Mouse (Mus musculus) liver, embryonic 14.5 days (tissue): Measurements from ENCODE around the gene Pex5.

Source experiments
- CTCF ChIP-seq: IDR thresholded peaks from 2 replicates; pipeline ENCODE4 v1.5.1; 2016; ENCODE audit warnings: antibody characterized with exemption, low read depth, control low read depth
- EP300 ChIP-seq: IDR thresholded peaks from 2 replicates; pipeline ENCODE4 v1.6.1; 2016; ENCODE audit warnings: antibody characterized with exemption, low read depth

- TF ChIP-seq CTCF (no peak), EP300 (no peak)
Measured at GRCm38 (mm10) chr6:124456243-124456642, 41.4 kb upstream of the Pex5 start.
